Mouse (Mus musculus): Measurements from ENCODE around the gene Cdk2ap2. TPM values are rescaled to one million over a fixed set of nuclear protein-coding genes. Genes with fewer than 3 reads are reported as not detected.
"Not testable (repeated sequence)": the region's sequence is repeated elsewhere in the genome, so short reads cannot be mapped to it uniquely, and the experiment has no call there.

Cdk2ap2 gene
- polyA plus RNA-seq, 1 experiment: 296 TPM

DNA sequence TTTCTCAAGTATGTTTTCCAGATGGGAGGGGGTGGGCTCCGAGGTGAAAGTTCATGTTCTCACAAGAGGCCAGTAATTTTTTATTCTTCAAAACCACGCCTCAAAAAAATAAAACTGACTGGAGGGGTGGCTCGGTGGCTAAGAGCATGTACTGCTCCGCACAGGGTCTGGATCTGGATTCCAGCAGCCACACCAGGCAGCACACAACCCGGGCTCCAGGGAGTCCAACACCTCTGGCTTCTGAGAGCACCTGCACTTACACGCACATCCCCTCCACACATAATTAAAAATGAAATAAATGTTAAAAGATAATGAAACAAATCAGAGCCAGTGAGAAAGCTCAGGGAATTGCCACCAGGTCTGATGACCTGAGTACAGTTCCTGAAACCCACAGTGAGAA lies 30.7 kb upstream of the Cdk2ap2 start:
- Histone ChIP-seq H3K27me3 (ENCODE audit: control insufficient read depth, insufficient read depth, low read length) (no peaks in the 10 kb centered on the region), H3K36me3 (ENCODE audit: control insufficient read depth, insufficient read depth, low read length) (no peaks in the 10 kb centered on the region), H3K4me3 (ENCODE audit: control insufficient read depth, insufficient read depth, low read length) (no peak overlapping the region), H3K4me1 (replicated peaks; ENCODE audit: control insufficient read depth, insufficient read depth, low read length) (peaks cover 3% of the 10 kb centered on the region), H3K27ac (ENCODE audit: control insufficient read depth, insufficient read depth, low read length) (peak overlapping the region; percentile 43; the same call in 1 of the 2 replicates)
- no peak for DNase-seq
- no peak for TF ChIP-seq CTCF (IDR thresholded peaks at IDR 0.05; ENCODE audit: borderline replicate concordance, control insufficient read depth, extremely low read depth, insufficient read depth, low read length, poor library complexity)
- no peak for TF ChIP-seq POLR2A (IDR thresholded peaks at IDR 0.05; ENCODE audit: control insufficient read depth, extremely low read depth, insufficient read depth, low read length, poor library complexity)
- 39% methylated on average over 6 of the region's 6 CpGs for WGBS

DNA sequence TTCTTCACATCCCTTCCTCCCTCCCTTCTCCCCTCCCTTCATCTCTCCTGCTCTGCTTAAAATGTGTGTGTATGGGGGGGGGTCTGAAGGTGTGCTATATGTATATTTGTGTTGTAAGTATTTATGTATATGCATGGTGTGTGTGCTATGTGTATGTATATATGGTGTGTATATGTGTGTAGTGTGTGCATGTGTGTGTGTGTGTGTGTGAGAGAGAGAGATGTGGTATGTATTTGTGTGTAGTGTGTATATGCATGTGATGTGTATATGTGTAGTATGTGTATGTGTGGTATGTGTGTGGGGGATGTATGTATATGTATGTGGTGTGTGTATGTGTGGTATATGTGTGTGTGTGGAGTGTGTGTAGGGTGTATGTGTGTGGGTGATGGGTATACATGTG lies 30.1 kb upstream of the Cdk2ap2 start:
- no peak overlapping the region for H3K27ac ChIP-seq (ENCODE audit: control insufficient read depth, insufficient read depth, low read length)
- no peak overlapping the region for H3K4me3 ChIP-seq (ENCODE audit: control insufficient read depth, insufficient read depth, low read length)
- H3K27me3 ChIP-seq (ENCODE audit: control insufficient read depth, insufficient read depth, low read length): no peaks in the 10 kb centered on the region
- no peaks in the 10 kb centered on the region for H3K36me3 ChIP-seq (ENCODE audit: control insufficient read depth, insufficient read depth, low read length)
- H3K4me1 ChIP-seq (replicated peaks; ENCODE audit: control insufficient read depth, insufficient read depth, low read length): peaks cover 3% of the 10 kb centered on the region
- no peak for DNase-seq
- TF ChIP-seq POLR2A (IDR thresholded peaks at IDR 0.05; ENCODE audit: control insufficient read depth, extremely low read depth, insufficient read depth, low read length, poor library complexity) (no peak), CTCF (IDR thresholded peaks at IDR 0.05; ENCODE audit: borderline replicate concordance, control insufficient read depth, extremely low read depth, insufficient read depth, low read length, poor library complexity) (no peak)

DNA sequence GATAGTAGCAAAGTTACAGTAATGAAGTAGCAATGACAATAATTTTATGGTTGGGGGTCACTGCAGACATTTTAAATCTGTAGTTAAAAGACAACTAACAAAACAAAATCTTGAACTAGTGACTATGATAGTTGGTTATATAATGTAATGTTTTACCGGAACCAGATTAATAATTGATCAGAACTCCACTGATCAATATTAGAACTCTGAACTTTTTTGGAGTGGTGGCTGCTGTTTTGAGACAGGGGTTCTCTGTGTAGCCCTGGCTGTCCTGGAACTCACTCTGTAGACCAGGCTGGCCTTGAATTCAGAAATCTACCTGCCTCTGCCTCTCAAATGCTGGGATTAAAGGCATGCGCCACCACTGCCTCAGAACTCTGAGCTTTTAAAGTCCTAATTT lies 28.7 kb upstream of the Cdk2ap2 start:
- 100% methylated on average over 2 of the region's 2 CpGs for WGBS
- H3K36me3 ChIP-seq (ENCODE audit: control insufficient read depth, insufficient read depth, low read length); H3K27me3 ChIP-seq (ENCODE audit: control insufficient read depth, insufficient read depth, low read length); DNase-seq; H3K4me3 ChIP-seq (ENCODE audit: control insufficient read depth, insufficient read depth, low read length); H3K27ac ChIP-seq (ENCODE audit: control insufficient read depth, insufficient read depth, low read length); H3K4me1 ChIP-seq (replicated peaks; ENCODE audit: control insufficient read depth, insufficient read depth, low read length): not testable (repeated sequence)

DNA sequence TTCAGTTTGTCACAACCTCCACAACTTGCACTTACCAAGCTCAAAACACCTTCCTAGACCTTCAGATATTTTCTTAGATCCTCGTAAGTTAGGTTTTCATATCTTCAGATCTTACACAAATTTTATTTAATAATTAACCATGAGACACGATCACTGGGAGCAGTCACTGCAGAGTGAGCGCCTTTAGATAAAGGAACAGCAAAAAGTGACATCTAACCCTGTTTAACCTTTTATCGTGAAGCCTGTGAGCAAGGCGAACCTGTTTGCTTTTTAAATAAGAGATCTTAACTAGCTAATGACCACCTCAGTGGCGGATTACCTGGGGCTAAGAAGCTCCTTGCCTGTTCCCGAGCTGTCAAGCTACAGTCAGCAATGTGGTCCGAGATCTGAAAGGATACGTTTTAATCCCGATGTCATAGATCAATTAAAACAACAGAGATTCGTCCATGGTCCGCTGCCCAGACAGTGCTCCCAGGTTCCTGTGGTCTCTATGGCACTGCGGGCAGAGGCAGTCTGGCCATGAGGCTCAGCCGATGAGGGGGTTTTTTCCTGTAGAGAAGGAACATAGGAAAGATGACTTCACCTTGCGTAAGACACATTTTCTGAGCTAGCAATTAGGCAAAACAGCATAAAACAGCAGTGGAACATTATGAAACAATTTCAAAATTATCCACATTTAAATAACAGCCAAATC lies 28.1 kb upstream of the Cdk2ap2 start:
- Histone ChIP-seq H3K27ac (ENCODE audit: control insufficient read depth, insufficient read depth, low read length) (no peak overlapping the region), H3K4me3 (ENCODE audit: control insufficient read depth, insufficient read depth, low read length) (no peak overlapping the region), H3K4me1 (replicated peaks; ENCODE audit: control insufficient read depth, insufficient read depth, low read length) (peaks cover 3% of the 10 kb centered on the region), H3K36me3 (ENCODE audit: control insufficient read depth, insufficient read depth, low read length) (no peaks in the 10 kb centered on the region), H3K27me3 (ENCODE audit: control insufficient read depth, insufficient read depth, low read length) (no peaks in the 10 kb centered on the region)
- TF ChIP-seq CTCF (IDR thresholded peaks at IDR 0.05; ENCODE audit: borderline replicate concordance, control insufficient read depth, extremely low read depth, insufficient read depth, low read length, poor library complexity) (no peak), POLR2A (IDR thresholded peaks at IDR 0.05; ENCODE audit: control insufficient read depth, extremely low read depth, insufficient read depth, low read length, poor library complexity) (no peak)
- 93% methylated on average over 15 of the region's 15 CpGs for WGBS
- DNase-seq: no peak

DNA sequence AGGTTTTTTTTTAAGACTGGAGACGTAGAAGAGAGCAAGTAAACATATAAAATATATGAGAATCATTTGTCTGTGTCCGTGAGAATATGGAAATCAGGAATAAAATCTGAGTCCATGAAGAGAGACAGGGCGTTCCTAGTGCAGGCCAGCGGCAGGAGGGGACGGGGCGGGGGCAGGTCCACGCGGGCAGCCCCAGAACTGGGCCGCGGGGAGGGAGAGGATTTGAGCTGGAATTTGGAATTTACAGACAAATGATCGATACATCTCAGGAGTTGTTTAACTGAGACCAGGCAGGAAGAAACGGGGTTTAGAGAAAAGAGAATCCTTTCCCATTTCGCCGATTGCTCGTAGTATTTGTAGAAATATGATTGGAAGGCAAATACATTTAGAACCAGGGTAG lies 26.7 kb upstream of the Cdk2ap2 start:
- TF ChIP-seq POLR2A (IDR thresholded peaks at IDR 0.05; ENCODE audit: control insufficient read depth, extremely low read depth, insufficient read depth, low read length, poor library complexity) (no peak), CTCF (IDR thresholded peaks at IDR 0.05; ENCODE audit: borderline replicate concordance, control insufficient read depth, extremely low read depth, insufficient read depth, low read length, poor library complexity) (no peak)
- Histone ChIP-seq H3K4me1 (replicated peaks; ENCODE audit: control insufficient read depth, insufficient read depth, low read length) (peaks cover 3% of the 10 kb centered on the region), H3K4me3 (ENCODE audit: control insufficient read depth, insufficient read depth, low read length) (no peak overlapping the region), H3K27ac (ENCODE audit: control insufficient read depth, insufficient read depth, low read length) (no peak overlapping the region), H3K27me3 (ENCODE audit: control insufficient read depth, insufficient read depth, low read length) (no peaks in the 10 kb centered on the region), H3K36me3 (ENCODE audit: control insufficient read depth, insufficient read depth, low read length) (no peaks in the 10 kb centered on the region)
- 89% methylated on average over 15 of the region's 15 CpGs for WGBS
- no peak for DNase-seq

DNA sequence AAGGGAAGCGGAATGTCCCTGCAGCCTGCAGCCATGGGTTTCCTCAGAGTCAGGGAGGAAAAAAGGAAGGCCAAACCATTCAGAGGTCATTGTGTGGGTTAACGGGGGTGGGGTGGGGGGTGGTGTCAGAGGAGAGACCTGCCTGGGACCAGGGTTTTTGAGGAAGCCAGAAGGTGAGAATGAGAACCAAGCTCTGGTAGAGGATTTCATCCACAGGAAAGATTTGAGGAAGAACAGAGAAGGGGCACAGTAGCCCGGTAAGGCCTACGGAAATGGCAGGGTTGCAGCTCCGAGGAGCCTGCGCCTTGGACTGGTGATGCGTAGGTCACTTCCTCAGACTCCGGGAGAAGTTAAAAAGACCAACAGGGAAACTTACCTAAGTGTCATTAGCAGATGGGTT lies 26.2 kb upstream of the Cdk2ap2 start:
- TF ChIP-seq POLR2A (IDR thresholded peaks at IDR 0.05; ENCODE audit: control insufficient read depth, extremely low read depth, insufficient read depth, low read length, poor library complexity): no peak
- no peak for TF ChIP-seq CTCF (IDR thresholded peaks at IDR 0.05; ENCODE audit: borderline replicate concordance, control insufficient read depth, extremely low read depth, insufficient read depth, low read length, poor library complexity)
- no peak overlapping the region for H3K4me3 ChIP-seq (ENCODE audit: control insufficient read depth, insufficient read depth, low read length)
- H3K36me3 ChIP-seq (ENCODE audit: control insufficient read depth, insufficient read depth, low read length): no peaks in the 10 kb centered on the region
- no peak overlapping the region for H3K27ac ChIP-seq (ENCODE audit: control insufficient read depth, insufficient read depth, low read length)
- no peaks in the 10 kb centered on the region for H3K27me3 ChIP-seq (ENCODE audit: control insufficient read depth, insufficient read depth, low read length)
- no peak for DNase-seq
- peaks cover 3% of the 10 kb centered on the region for H3K4me1 ChIP-seq (replicated peaks; ENCODE audit: control insufficient read depth, insufficient read depth, low read length)
- WGBS: 62% methylated on average over 8 of the region's 8 CpGs

DNA sequence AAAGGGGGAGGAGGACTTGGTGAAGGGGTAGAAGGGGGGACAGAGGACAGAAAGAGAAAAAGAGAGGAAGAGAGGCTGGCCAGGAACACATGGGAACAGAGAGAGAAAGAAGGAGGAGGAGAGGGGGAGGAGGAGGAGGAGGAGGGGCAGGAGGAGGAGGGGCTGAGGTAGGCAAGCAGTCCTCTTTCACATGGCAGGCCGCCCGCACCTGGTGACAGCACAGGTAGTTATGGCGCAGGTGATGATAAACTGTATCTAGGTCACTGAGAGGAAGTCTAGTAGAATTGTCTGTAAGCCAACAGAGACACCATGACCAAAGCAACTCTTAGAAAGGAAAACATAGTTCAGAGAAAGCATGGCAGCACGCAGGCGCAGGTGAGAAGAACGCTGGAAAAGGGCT lies 25.6 kb upstream of the Cdk2ap2 start:
- H3K4me1 ChIP-seq (replicated peaks; ENCODE audit: control insufficient read depth, insufficient read depth, low read length): peaks cover 1% of the 10 kb centered on the region; the same call in 1 of the 2 replicates
- no peaks in the 10 kb centered on the region for H3K36me3 ChIP-seq (ENCODE audit: control insufficient read depth, insufficient read depth, low read length)
- H3K4me3 ChIP-seq (ENCODE audit: control insufficient read depth, insufficient read depth, low read length): no peak overlapping the region
- TF ChIP-seq POLR2A (IDR thresholded peaks at IDR 0.05; ENCODE audit: control insufficient read depth, extremely low read depth, insufficient read depth, low read length, poor library complexity) (no peak), CTCF (IDR thresholded peaks at IDR 0.05; ENCODE audit: borderline replicate concordance, control insufficient read depth, extremely low read depth, insufficient read depth, low read length, poor library complexity) (no peak)
- WGBS: 94% methylated on average over 6 of the region's 6 CpGs
- no peak overlapping the region for H3K27ac ChIP-seq (ENCODE audit: control insufficient read depth, insufficient read depth, low read length)
- no peak for DNase-seq
- H3K27me3 ChIP-seq (ENCODE audit: control insufficient read depth, insufficient read depth, low read length): no peaks in the 10 kb centered on the region

All from thymus, adult 2 months (tissue).